Mouse (Mus musculus) adrenal gland (tissue): ENCODE measurements around the gene Emc10.

Experiments
- microRNA-seq, 2 experiments: library from miRNA; unstranded; fragments of <30 nt; microRNA quantifications; one replicate each; pipeline ENCODE4; 2019

The Emc10 gene

Small RNA genes within 50 kb of the gene (microRNA-seq; reads per million reads assigned to microRNA genes)
- gene Mir7052, result 1.8 to 3.8 reads per million in 2 experiments
- 0 to 0.11 reads per million in 2 experiments for gene Mir7053
